ENCODE assay signal across 8 mouse cellular contexts in genomic region chr7:141265411-141265738, GRCm38 (mm10). TPM values are rescaled to one million over a fixed set of nuclear protein-coding genes. Genes with fewer than 3 reads are reported as not detected.
DNase-seq lines count a peak whose midpoint lies in the region; ATAC-seq lines count a peak whose summit lies in the region.

No protein-coding gene starts in this region.

- H3K9ac ChIP-seq in heart, embryonic 12.5 days: peak overlapping the region; percentile 75; the same call in 1 of the 2 replicates
- H3K9ac ChIP-seq in liver, embryonic 12.5 days: peak overlapping the region; percentile 78

- intact Hi-C loops in heart, postnatal 36 days (cut with DNase I): loop anchor here (2.0 kb wide), 1 partner anchor 97 kb away; no protein-coding TSS in a partner anchor

- H3K27me3 ChIP-seq in heart, embryonic 12.5 days (replicated peaks): 0 out of 2 replicates have a peak, but pooled peaks cover 4% of the 10 kb centered on the region
- H3K27me3 ChIP-seq in liver, embryonic 12.5 days (replicated peaks): peaks cover 19% of the 10 kb centered on the region

- ATAC-seq in heart, embryonic 12.5 days (ENCODE audit: insufficient number of reproducible peaks, low FRiP score): no peak
- ATAC-seq in liver, embryonic 12.5 days: 0 out of 2 replicates have a peak, but pooled peaks have one; percentile 6

- peak overlapping the region; percentile 96 for H3K4me2 ChIP-seq in heart, embryonic 12.5 days
- H3K4me2 ChIP-seq in liver, embryonic 12.5 days: peak overlapping the region; percentile 89

- 49% methylated on average over 11 of the region's 11 CpGs for WGBS in heart, embryonic 12.5 days
- 39% methylated on average over 11 of the region's 11 CpGs for WGBS in liver, embryonic 12.5 days (ENCODE audit: insufficient replicate concordance)

- H3K4me1 ChIP-seq in heart, embryonic 12.5 days (replicated peaks): peaks cover 8% of the 10 kb centered on the region
- peaks cover 42% of the 10 kb centered on the region for H3K4me1 ChIP-seq in liver, embryonic 12.5 days

- H3K27ac ChIP-seq in heart, embryonic 12.5 days (ENCODE audit: poor library complexity, severe bottlenecking): no peak overlapping the region
- no peak overlapping the region for H3K27ac ChIP-seq in liver, embryonic 12.5 days

- no peak for DNase-seq in heart, postnatal 36 days
- peak; percentile 26 for DNase-seq in thymus, postnatal 25 days
- no peak for DNase-seq in thymus, postnatal 14 days
- no peak for DNase-seq in ovary, adult 18-20 months (ENCODE audit: low spot score)
- DNase-seq in testis, postnatal 10 days (ENCODE audit: low spot score): no peak
- no peak for DNase-seq in adrenal gland, postnatal 4 days (ENCODE audit: low spot score in 2 of 2)

- no peaks in the 10 kb centered on the region for H3K9me3 ChIP-seq in heart, embryonic 12.5 days (replicated peaks)
- H3K9me3 ChIP-seq in liver, embryonic 12.5 days (replicated peaks): no peaks in the 10 kb centered on the region

- H3K36me3 ChIP-seq in heart, embryonic 12.5 days: peaks cover 41% of the 10 kb centered on the region
- H3K36me3 ChIP-seq in liver, embryonic 12.5 days: peaks cover 43% of the 10 kb centered on the region

- peak overlapping the region; percentile 62; the same call in 1 of the 2 replicates for H3K4me3 ChIP-seq in heart, embryonic 12.5 days
- H3K4me3 ChIP-seq in liver, embryonic 12.5 days: peak overlapping the region; percentile 75

RNA-seq across cellular contexts. Expression of gene Irf7, which starts 0.9 kb away (rescaled TPM):
- 1.1 and 1.7 TPM in 2 replicates for polyA plus RNA-seq in heart, embryonic 12.5 days (2016; fragmentation: Nextera tagmentation; extraction: Ambion mirVana)
- 1 to 10 TPM; 4.1 to 8.6 TPM for total RNA-seq in heart, postnatal 36 days (2021)
- polyA plus RNA-seq in liver, embryonic 12.5 days (2016; fragmentation: Nextera tagmentation; extraction: Ambion mirVana): 4.9 and 5.2 TPM in 2 replicates
- 1 to 10 TPM; 7.3 to 7.5 TPM for total RNA-seq in adrenal gland, postnatal 4 days (2021)

RNA-seq across cellular contexts. Expression of gene Cdhr5, which starts 11.2 kb away (rescaled TPM):
- not detected in 2 replicates for polyA plus RNA-seq in heart, embryonic 12.5 days (2016; fragmentation: Nextera tagmentation; extraction: Ambion mirVana)
- total RNA-seq in heart, postnatal 36 days (2021): not detected
- 0.14 and 0.20 TPM in 2 replicates for polyA plus RNA-seq in liver, embryonic 12.5 days (2016; fragmentation: Nextera tagmentation; extraction: Ambion mirVana)
- total RNA-seq in adrenal gland, postnatal 4 days (2021): 10 to 100 TPM in 1 of 2 experiments, 1 to 10 TPM in 1; 9.4 to 15.5 TPM

RNA-seq across cellular contexts. Expression of gene Sct, which starts 13.6 kb away (rescaled TPM):
- 0.64 TPM in 1 of 2 replicates, not detected in the other for polyA plus RNA-seq in heart, embryonic 12.5 days (2016; fragmentation: Nextera tagmentation; extraction: Ambion mirVana)
- total RNA-seq in heart, postnatal 36 days (2021): not detected
- 0.32 and 0.60 TPM in 2 replicates for polyA plus RNA-seq in liver, embryonic 12.5 days (2016; fragmentation: Nextera tagmentation; extraction: Ambion mirVana)
- total RNA-seq in adrenal gland, postnatal 4 days (2021): 10 to 100 TPM in 1 of 2 experiments, 1 to 10 TPM in 1; 9.0 to 12.9 TPM

RNA-seq across cellular contexts. Expression of gene Drd4, which starts 26.4 kb away (rescaled TPM):
- 0.06 and 0.15 TPM in 2 replicates for polyA plus RNA-seq in heart, embryonic 12.5 days (2016; fragmentation: Nextera tagmentation; extraction: Ambion mirVana)
- not detected for total RNA-seq in heart, postnatal 36 days (2021)
- polyA plus RNA-seq in liver, embryonic 12.5 days (2016; fragmentation: Nextera tagmentation; extraction: Ambion mirVana): 0.04 and 0.07 TPM in 2 replicates
- under 1 TPM; 0.34 to 0.36 TPM for total RNA-seq in adrenal gland, postnatal 4 days (2021)

RNA-seq across cellular contexts. Expression of gene Phrf1, which starts 36.8 kb away (rescaled TPM):
- polyA plus RNA-seq in heart, embryonic 12.5 days (2016; fragmentation: Nextera tagmentation; extraction: Ambion mirVana): 56.4 and 59.3 TPM in 2 replicates
- 10 to 100 TPM; 31.9 to 36.5 TPM for total RNA-seq in heart, postnatal 36 days (2021)
- 52.9 and 53.1 TPM in 2 replicates for polyA plus RNA-seq in liver, embryonic 12.5 days (2016; fragmentation: Nextera tagmentation; extraction: Ambion mirVana)
- 10 to 100 TPM; 77.1 to 91.9 TPM for total RNA-seq in adrenal gland, postnatal 4 days (2021)

Comparison
In these comparisons a context has a peak if more than half of its experiments do, and no peak if none do; other contexts are left out.
1. RNA of gene Cdhr5, which starts 11.2 kb away (total RNA-seq): 9.4 to 15.5 TPM in adrenal gland, postnatal 4 days; not detected in heart, postnatal 36 days; every median in the first group is over 10 times any median in the second.
2. RNA of gene Sct, which starts 13.6 kb away (total RNA-seq): 9.0 to 12.9 TPM in adrenal gland, postnatal 4 days; not detected in heart, postnatal 36 days; every median in the first group is over 10 times any median in the second.